Mouse (Mus musculus) cerebellum, adult 11 months (tissue): ENCODE data around the gene Cdkn1b.

ENCODE experiments used
- DNase-seq: peaks from one replicate; pipeline ENCODE4 v3.0.0; 2022

The Cdkn1b gene

DNA sequence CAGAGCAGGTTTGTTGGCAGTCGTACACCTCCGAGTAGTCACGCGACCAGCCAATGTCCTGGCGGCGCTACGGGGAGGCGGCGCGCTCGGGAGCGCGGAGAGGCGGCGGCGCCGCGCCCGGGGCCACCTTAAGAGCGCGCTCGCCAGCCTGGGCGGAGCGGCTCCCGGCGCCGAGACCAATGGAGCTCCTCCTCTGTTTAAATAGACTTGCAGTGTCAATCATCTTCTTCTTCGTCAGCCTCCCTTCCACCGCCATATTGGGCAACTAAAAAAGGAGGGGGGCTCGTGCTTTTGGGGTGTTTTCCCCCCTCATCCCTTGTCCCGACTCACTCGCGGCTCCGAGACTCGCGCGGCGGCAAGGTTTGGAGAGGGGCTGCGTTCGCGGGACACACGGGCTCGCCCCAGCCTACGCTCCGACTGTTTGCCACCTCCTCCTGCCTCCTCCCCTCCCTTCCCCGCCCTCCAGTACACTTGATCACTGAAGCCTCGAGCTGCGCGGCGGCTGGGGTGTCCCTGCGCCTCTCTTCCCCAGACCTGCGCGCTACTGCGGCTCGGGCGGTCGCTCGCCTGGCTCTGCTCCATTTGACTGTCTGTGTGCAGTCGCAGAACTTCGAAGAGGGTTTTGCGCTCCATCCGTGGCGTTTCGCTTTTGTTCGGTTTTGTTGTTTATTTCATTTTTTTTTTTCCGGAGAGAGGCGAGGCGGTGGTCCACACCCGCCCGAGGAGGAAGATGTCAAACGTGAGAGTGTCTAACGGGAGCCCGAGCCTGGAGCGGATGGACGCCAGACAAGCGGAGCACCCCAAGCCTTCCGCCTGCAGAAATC lies at the start of gene Cdkn1b:
Gene Cdkn1b (plus strand): TSS at position 212 of the 824 bp plus-strand sequence.
- peak; percentile 93 for DNase-seq

DNA sequence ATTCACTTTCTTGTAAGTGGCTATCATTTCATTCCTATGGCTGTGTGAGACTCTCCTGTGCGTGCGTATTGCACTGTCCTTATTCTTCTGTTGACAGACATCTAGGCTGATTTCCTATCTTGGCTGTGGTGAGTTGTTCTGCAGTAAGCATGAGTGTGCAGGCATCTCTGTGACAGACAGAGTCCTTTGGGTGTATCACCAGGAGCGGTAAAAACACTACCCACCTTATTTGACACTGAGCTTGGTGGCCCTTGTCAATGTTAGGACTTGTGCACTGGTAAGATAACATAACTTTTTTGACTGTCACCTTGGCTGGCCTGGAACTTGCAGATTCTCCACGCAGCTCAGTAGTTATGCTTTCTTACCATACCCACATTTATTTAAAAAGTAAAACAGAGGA lies 49.3 kb upstream of the Cdkn1b start:
- DNase-seq, result no peak

DNA sequence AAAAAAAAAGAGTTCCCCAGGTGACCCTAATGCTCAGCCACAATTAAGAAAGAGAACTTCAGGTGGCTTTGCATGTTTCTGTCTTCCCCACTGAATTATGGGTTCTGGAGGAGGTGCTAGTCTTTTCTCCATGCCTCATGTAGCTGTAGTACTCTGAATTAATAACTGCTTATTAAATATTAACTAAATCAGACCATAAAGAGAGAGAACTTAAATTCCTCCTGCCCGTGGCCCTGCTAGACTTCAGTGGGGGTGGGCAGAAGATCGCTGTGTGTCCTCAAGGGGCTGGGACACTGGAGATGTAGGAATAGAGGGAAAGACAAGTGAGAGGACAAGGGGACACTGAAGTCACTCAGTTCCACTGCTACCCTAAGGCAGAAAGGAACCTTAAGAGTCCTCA lies 48.0 kb upstream of the Cdkn1b start:
- DNase-seq, result no peak

DNA sequence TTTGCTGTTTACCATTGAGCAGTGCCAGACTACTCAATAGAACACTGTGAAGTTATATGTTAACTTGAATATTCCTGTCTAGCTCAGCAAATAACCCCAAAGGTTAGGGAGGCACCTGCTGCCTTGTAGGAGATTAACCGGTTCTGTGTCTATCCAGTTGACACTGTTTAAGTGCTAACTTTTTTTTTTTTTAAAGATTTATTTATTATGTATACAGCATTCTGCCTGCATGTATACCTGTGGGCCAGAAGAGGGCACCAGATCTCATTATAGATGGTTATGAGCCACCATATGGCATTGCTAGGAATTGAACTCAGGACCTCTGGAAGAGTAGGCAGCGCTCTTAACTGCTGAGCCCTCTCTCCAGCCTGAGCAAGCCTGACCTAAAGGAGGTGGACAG lies 47.2 kb upstream of the Cdkn1b start:
- no peak for DNase-seq

DNA sequence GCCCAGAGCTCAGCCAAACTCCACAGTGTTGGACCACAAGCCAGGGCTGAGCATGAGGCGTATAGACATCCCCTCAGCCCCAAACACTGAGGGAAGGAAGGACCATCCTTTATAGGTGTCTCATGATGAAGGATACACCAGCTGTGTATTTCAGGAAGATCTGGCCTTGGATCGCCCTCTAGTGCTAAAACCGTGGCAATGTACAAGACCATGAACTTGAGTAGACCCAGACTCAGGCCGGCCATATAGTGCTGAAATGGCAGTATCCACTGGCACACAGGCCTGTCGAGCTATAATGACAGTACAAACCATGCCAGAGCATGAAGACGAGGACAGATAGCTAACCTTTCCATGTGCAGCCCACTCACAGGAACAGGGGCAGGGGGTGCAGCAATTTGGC lies 43.4 kb upstream of the Cdkn1b start:
- no peak for DNase-seq

DNA sequence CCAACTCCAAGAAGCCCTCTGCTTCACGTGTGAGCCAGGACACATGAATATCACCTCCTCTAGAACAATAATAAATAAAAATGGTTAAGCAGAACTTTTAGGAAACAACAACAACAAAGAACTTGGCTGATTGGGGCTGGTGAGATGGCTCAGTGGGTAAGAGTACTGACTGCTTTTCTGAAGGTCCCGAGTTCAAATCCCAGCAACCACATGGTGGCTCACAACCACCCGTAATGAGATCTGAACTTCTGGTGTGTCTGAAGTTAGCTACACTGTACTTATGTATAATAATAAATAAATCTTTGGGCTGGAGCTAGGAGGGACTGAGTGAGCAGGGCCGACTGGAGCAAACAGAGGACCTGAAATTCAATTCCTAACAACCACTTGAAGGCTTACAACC lies 42.9 kb upstream of the Cdkn1b start:
- DNase-seq, result no peak

DNA sequence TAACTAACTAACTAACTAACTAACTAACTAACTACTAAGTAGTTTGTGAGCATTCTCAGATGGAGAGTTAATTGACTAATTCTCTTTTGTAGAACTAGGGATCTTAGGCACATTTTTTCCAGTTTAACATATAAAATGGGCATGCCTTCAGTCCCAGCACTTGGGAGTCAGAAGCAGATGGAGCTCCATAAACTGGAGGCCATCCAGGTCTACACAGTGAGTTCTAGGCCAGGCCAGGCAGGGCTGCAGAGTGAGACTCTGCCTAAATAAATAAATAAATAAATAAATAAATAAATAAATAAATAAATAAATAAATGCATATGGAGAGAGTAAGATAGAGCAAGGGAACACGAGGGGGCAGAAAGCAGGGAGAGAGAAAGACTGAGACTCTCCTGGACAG lies 42.3 kb upstream of the Cdkn1b start:
- peak; percentile 62 for DNase-seq

DNA sequence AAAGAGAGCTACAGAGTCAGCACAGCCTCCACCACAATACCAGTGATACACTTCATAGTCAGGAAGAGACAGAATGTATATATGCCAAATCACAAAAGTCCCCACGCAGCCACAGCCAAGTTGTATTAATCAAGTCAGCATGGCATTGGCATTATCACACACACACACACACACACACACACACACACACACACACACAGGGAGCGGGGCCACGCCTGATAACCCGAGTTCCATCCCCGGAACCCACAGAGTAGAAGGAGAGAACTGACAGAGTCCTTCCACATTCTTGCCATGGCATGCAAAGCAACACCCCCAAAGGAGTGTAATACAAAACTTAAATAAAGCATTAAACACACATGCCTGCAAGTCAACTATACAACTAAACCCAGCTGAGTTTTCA lies 40.6 kb upstream of the Cdkn1b start:
- no peak for DNase-seq

DNA sequence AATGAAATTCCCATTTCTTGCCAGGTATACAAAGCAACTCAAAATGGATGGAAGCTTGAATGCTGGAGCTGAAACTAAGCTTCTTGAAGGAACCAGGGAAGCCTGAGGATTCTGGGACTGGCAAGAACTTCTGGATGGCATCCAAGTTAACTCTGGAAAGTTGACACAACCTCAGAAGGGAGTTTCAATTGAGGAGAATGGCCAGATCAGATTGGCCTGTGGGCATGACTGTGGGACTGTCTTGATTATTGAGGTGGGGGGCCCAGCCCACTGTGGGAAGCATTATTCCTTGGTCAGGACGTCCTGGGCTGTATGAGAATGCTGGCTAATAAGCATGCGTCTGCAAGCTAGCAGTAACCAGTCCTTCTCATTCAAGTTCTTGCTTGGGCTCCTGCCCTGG lies 40.2 kb upstream of the Cdkn1b start:
- DNase-seq, result no peak

DNA sequence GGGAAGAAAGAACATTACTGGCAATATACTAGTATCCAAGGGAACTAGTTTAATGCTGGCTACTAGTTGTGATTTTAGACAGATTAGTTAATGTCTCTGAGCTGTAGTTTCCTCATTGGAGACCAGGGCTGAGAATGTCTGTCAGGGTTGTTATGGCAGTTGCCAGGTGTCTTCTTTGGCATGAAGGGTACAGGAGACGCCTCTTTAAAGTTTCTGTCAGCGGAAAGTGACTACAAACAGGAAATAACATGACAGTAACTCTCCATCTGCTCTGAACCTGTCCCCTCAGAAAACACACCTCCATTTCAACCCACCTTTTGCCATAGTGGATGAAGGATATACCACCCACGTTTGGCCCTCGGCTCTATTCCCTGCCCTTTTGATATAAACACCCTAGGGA lies 36.5 kb upstream of the Cdkn1b start:
- DNase-seq, result no peak

DNA sequence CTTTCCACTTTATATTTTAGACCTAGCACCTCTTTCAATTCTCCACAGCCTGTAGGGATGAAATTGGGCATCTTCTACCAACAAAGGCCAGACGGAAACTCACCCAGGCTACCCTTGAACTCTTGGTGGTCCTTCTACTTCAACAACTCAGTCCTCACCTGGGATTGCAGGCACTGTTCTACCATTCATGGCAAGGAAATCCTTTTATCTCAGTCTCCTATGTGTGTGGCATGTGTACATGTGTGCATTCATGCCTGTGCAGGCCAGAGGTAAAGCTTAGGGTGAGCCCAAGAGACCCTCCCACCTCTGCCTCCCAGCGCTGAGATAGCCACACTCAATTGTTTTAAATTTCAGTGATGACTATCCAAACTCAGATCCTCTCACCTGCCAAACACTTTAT lies 34.7 kb upstream of the Cdkn1b start:
- no peak for DNase-seq

DNA sequence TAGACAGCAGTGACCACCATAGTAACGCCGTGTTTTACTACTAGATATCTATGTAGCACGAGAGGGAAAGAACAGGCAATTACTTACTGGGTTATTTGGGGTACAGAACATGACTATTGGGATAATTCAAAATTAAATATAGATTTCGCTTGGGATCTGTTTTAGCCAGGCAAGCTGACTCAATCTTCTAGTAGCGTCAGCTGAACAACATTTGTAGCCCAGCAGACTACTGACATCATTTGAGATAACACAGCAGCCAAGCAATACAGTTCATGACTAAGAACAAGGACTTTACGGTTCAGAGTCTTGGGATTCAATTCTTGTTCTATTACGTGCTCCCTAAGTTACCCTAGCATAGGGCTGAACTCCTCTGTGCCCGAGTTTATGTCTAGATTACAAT lies 33.7 kb upstream of the Cdkn1b start:
- no peak for DNase-seq

DNA sequence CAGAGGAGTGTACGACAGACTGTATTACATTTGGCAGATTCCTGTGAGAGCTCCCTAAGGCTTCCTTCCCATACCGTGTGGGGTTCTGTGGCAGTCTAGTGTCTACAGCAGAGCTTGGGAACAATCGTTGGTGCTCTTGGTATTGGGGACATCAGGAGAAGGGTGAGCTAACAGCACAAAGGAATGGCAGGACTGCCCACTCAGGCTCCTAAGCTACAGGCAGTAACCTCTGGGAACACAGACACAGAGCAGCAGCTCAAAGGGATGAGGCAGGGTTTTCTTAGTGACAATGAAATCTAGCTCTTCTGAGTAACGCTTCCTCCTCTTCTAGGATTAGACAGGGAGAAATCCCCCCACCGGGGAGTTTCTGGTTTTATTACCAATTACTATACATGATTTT lies 33.2 kb upstream of the Cdkn1b start:
- DNase-seq, result peak; percentile 28

DNA sequence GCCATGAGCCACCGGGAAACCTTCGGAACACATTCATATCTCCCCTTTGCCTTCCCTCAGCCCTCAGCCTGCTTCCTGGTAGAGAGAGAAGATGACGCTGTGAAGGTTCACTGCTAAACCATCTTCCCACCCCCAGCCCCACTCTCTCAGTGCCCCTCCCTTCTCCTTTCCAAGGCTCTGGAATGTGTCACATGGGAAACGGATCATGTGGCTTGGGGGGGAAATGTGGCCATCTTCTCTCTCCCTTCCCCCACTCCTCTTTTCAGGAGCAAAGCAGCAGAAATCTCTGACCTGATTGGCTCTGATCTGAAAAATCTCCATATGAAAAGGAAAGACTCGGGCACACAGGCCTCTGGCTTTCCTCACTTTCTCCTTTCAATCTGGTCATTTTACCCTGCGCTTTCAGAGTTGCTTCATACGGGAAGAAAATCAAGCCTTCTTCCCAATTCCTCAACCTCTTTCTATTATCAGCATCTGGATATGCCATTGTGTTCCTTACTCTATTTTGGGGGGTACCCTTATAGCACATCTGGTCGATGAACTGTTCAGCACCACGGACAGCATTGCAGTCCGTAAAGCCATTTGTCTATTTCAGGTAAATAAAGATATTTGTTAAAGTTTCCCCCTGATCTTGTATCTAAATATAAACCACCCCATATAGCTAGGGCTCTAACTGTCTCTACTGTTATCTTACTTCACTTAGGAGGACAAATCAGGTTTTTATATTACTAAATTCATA lies 32.3 kb upstream of the Cdkn1b start:
- DNase-seq, result peak; percentile 81

DNA sequence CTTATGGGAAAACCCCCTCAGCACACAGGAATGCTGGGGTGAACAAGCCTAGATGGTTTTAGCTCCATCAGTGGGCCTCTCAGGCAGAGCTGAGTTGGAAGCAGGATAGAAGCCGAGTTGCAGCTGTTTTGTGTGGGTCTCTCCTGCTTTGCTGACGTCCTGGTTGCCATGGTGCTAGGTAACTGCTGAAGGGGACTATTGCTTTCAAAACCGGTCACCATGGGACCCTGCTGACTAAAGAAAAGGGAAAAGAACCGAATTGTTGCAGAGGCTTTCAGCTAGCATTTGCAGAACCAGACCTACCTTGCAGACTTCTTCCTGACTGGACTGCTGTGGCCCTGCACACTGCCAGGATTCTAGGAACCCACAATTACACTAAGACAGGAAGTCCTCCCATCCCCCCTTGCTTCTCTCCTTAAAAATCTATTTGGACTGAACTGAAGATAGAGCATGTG lies 31.6 kb upstream of the Cdkn1b start:
- DNase-seq, result no peak

DNA sequence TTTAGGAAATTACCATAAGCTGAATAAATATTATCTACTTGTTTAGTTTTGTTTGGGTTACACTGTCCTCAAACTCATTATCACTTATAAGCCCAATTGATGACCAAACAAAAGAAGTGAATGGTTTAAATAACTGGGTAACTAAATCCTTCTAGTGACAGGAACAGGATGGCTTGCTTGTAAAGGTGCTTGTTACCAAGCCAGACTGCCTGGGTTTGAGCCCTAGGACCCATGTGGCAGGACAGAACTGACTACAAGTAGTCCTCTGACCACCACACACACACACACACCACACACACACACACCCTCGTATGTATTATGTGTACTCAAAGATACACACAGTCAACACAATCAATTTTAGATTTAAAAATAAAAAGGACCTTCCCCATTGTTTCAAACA lies 30.4 kb upstream of the Cdkn1b start:
- no peak for DNase-seq

DNA sequence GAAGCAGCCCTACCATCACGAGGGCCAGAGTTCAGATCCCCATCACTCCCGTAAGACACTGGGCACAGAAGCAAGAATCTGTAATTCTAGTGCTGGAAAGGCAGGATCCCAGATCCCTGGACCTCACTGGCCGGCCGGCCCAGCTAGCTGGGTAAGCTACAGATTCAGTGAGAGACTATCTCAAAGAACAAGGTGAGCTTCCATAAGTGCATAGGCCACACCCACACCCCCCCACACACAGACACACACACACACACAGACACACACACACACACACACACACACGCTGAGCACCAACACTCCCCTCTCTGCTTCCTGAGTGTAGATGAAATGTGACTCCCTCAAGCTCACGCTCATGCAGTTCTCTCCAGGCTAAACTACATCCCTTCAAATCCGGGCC lies 29.8 kb upstream of the Cdkn1b start:
- no peak for DNase-seq

DNA sequence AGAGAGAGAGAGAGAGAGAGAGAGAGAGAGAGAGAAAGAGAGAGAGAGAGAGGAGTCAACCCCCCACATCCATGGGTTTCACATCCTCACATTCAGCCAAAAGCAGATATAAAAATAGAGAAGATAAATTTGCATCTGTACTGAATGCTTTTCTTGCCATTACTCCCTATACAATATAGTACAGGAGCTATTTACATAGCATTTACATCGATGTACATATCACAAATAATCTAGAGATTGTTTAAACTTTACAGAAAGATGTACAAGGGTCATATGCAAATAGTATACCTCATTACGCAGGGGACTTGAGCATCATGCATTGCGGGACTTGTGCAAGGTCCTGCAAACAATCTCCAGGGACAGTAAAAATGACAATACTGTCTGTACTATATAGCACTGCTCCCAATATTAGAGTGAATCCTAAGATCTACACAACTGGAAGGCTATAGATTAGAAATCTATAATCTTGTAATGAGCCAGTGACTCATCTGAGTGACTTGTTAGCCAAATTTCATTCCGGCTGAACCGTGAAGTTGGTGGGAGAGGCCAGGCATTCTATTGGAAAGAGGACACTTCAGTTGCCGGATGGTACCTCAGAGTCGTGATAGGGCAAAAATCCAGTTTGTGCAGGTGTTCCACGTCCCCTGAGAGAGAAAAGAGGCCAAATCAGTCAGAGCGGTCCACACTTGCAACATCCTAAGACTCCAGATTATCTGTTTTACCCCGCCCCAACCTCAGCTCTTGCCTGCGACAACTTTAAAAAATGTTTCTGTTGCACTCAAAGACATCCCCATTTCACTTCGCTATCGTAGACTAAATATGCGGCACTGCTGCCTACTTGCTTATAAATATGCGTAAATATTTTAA lies 23.4 kb upstream of the Cdkn1b start:
- DNase-seq, result no peak

DNA sequence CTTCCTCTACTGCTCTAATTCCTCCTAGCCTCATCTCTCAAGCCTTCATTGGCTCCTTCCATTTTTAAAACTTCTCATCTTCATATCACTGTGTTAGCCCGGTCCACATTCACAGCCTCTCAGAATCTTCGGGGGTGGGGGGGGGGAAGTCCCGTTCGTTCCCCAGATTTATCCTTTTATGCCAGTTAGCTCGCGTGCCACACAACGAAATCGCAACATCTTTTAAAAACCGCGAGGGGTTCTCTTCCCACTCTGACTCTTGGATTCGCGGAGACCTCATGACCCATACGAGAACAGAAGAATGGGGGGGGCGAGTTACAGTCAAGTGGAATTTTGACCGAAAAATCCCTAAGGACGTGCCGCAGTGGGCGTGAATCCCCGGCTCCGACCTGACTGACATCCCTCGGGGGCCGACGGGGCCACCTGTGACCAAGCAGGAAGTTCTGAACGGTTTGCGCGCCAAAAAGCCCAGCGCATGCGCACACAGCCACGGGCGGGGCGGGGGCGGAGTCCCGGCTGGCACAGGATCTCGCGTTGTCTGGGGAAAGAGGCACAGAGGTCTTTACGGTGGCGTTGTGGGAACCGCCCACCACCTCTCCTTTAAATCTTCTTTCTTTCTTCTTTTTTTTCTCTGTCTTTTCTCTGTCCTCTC lies 22.6 kb upstream of the Cdkn1b start:
- peak; percentile 97 for DNase-seq

DNA sequence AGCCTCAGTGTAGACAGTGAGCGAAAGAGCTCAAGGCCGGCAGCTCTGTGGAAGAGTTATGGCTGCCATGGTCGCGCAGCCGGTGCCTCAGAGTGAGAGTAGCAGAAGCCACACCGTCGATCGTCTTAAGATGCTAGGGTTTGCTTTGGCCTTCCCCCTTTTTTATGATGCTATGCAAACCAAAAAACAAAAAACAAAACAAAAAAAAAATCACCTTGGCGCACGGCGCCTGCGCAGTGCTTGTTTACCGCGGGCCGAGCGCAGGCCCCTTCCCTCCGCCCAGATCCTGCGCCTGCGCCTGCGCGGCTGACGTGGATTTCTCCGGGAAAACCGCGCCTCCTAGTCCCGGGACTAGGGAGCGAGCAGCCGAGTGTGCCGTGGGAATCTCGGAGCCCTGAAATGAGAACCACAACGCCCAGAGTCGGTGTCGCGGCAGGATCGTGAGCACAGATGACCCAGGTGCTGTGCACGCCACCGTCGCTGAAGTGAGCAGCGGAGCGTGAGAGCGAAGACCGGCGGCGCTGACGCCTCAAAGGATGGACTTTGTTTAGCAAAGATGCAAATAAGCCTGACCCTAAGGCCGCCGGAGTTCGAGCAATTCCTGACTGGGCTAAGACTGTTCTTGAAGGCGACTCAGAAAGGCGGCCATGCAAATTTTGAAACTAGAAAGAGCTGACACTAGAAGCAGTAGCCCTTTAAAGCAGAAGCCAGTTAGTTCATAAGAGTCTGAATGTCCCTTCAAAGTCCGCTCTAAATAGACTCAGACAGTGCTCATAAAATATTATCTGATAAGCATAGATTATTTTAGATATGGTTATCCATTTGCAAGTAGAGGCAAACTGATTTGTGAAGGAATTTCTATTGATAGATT lies 21.9 kb upstream of the Cdkn1b start, which contains the start of gene Gpr19:
Gene Gpr19 (minus strand): TSS at position 484 of the 871 bp plus-strand sequence.
- peak; percentile 90 for DNase-seq

DNA sequence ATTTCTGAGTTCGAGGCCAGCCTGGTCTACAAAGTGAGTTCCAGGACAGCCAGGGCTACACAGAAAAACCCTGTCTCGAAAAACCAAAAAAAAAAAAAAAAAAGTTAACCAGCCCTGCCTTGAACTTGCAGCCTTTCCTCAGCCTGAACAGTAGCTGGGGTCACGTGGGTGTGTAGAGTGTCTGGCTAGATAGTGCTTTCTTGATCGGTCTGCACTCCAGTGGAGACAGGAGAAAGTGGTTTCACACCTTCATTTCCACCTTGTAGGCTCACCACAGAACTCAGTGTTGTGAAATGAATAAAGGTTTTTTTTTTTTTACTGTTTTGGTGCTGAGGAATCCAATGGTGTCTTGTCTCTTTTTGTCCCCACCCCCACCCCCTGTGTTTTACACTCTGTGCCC lies 16.8 kb upstream of the Cdkn1b start:
- no peak for DNase-seq
